Mouse (Mus musculus): ENCODE measurements around the gene Dhrs3. TPM values are rescaled to one million over a fixed set of nuclear protein-coding genes. Genes with fewer than 3 reads are reported as not detected.

Dhrs3 gene
- total RNA-seq, 1 experiment from 2014 or later = 38.4 TPM

DNA sequence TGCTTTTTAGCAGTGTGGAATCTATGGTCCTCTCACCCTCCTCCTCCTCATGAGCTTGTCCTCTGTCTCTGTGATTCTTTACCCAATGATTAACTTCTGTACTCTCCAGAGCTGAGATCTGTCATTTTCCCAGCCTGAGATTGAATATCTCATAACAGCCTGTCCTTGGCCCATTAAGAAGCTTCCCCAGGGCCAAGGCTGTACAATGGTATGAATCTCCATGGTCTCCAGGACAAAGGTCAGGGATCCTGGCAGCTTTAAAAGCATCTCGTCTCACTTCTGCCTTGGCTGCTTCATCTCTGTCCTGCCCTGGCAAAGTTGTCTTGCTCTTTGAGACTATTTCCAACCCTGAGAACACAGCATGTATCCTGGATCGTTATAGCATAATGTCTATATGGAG lies 65.1 kb downstream of the Dhrs3 start:
- no peak for ATAC-seq (ENCODE audit: extremely low read depth, insufficient number of reproducible peaks, low FRiP score, poor library complexity, severe bottlenecking)

DNA sequence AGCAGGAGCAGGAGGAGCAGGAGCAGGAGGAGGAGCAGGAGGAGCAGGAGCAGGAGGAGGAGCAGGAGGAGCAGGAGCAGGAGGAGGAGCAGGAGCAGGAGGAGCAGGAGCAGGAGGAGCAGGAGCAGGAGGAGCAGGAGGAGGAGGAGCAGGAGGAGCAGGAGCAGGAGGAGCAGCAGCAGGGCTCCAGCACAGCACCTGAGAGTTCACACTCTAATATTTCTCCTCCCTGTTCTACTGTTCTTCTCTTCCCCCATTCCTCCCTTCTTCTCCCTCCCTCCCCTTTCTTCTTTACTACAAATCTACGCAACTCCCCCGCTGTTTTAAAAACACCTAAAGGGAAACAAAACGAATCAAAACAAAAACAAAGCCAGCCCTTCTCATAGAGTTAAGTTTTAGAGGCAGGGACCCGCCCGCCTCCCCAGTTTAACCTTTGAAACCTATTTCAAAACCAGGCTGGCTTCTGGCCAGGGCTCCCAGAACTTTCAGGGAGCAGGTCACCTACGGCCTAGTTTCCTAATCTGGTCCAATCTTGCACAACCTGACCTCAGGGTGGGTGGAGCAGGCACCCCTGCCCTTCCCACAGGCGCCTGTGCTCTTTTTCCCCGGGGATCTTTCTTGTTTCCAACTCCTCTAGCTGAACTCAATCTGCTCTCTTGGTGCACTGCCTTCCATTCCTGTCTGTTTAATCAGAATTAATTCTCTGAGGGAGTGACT lies 67.7 kb downstream of the Dhrs3 start:
- no peak for ATAC-seq (ENCODE audit: extremely low read depth, insufficient number of reproducible peaks, low FRiP score, poor library complexity, severe bottlenecking)

DNA sequence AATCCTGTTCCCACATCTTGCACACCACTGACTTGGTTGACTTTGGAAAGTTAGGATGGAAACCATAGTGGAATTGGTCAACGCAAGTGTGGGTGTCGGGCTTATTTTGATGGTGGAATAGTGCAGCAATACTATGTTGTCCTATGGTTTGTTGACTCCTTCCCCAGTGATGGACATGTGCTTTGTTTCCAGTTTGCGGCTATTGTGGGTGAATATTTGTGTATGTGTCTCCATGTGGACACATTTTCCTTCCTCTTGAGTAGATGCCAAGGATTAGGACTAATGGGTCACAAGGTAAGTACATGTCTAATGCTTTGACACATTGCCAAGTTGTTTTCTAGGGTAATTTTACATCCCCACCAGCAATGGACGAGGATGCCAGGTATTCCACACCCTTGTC lies 68.6 kb downstream of the Dhrs3 start:
- no peak for ATAC-seq (ENCODE audit: extremely low read depth, insufficient number of reproducible peaks, low FRiP score, poor library complexity, severe bottlenecking)

DNA sequence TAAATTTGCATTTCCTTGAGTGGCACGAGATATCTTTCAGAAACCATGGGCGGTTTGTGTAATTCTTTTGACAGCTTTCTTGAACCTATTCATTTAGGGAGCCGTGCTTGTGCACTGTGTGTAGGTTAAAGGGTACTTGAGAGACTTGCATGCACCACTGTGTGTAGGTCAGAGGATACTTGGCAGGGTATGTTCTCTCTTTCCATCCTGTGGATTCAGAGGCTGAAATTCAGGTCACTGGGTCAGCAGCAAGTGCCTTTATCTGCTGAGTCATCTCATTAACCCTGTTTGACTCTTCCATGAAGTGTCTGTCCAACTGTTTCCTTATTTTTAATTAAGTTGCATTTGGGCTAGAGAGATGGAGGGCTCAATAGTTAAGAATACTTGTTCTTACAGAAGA lies 69.1 kb downstream of the Dhrs3 start:
- ATAC-seq (ENCODE audit: extremely low read depth, insufficient number of reproducible peaks, low FRiP score, poor library complexity, severe bottlenecking) = no peak

DNA sequence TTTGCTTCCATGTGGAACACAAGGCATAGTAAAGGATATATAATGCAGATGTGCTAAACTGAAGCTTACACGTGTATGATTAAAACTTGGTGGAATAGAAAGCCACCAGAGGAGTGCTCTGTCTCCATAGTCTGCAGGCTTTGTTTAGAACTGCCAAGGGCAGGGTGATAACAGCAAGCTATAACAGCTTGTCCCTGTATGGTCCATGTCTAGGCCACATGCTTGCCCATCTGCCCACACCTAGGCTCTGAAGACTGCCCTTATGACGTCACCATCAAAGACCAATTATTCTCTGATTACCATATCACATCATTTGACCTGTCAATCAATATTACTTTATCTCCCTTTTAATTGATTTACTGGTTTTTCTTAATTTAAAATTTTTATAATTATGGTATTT lies 72.6 kb downstream of the Dhrs3 start:
- ATAC-seq (ENCODE audit: extremely low read depth, insufficient number of reproducible peaks, low FRiP score, poor library complexity, severe bottlenecking) = no peak

DNA sequence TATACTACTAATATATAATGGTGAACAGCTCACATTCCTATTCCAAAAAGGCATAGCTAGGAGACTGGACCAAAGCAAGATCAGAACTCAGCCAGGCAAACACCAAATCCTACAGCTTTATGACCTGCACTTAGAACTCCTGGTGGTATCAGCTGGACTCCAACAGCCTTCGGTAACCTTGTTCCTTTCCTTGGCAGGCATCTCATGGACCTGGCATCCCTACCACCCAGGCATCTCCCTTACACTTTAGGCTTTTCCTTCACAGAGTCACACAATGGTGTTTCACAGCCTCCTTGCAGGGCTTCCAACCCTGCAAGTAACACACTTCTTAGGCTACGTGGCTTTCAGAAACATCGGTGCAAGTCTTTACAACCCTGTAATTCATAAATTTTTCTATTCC lies 75.7 kb downstream of the Dhrs3 start:
- ATAC-seq (ENCODE audit: extremely low read depth, insufficient number of reproducible peaks, low FRiP score, poor library complexity, severe bottlenecking) = no peak

DNA sequence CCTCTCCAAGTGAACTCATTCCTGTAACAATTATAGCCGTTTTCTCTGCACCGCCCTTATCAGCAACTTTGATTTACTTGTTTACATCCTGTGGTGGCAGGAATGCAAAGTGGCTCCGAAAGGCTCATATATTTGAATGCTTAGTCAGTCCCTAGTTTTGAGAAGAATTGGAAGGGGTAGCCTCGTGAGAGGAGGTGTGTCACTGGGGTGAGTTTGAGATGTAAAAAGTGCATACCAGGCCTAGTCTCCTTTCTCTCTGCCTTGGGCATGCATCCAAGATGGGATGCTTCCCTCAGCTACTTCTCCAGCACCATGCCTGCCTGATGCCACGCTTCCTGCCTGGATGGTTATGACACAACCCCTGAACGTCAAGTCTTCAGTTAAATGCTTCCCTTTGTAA lies 76.4 kb downstream of the Dhrs3 start:
- ATAC-seq (ENCODE audit: extremely low read depth, insufficient number of reproducible peaks, low FRiP score, poor library complexity, severe bottlenecking) = no peak

DNA sequence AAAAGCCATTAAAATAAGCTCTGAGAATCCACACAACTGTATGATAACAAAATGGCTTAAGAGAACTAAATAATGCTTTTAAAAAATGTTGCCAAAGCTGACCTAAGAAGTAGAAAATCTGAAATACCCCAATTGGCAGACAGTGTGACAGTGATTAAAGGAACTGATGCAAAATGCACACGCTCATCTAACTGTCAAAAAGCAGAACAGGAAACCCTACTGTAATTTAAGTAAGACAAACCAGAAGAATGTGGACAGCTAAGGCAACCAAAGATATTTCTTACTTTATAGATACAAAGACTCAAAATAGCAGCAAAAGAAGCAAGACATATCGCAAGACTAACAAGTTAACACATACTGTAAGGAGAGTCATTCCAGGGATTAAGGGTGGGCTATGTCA lies 78.4 kb downstream of the Dhrs3 start:
- ATAC-seq (ENCODE audit: extremely low read depth, insufficient number of reproducible peaks, low FRiP score, poor library complexity, severe bottlenecking) = peak; percentile 32; the same call in 1 of the 2 replicates

DNA sequence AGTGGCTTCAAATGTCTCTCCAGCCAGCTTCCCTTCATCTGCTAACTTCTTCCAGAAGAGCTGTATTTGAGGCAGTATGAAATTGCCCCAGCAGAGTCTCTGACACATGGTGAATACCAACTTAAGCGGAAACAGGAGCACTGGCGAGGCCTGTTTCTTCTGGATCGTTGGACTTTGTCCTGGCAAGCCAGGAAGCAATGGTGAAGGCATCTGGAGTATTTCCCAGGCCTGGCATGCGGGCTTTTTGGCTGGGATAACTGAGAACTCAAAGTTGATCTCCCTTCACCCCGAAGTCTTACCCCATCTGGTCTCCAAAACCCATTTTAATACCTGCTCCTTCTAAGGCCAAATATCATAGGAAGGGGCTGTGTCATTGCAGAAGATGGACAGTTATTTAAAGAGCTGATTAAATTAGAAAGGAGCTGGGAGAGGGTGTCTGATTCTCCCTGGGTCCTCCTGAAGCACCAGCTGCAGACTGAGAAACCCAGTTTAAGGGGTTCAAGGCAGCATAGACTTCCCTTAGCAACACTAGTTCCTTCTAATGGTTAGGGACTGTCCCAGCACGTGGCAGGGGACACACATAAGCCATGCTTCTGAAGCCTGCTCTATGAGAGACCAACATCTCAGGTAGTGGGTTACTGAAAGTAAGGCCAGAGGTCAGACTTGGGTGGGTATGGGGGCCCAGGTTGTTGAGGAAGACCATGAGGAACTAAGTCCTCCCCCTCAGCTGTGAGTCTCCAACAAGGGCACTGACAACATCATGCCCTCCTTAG lies 80.5 kb downstream of the Dhrs3 start:
- ATAC-seq (ENCODE audit: extremely low read depth, insufficient number of reproducible peaks, low FRiP score, poor library complexity, severe bottlenecking) = peak; percentile 29; the same call in 1 of the 2 replicates

DNA sequence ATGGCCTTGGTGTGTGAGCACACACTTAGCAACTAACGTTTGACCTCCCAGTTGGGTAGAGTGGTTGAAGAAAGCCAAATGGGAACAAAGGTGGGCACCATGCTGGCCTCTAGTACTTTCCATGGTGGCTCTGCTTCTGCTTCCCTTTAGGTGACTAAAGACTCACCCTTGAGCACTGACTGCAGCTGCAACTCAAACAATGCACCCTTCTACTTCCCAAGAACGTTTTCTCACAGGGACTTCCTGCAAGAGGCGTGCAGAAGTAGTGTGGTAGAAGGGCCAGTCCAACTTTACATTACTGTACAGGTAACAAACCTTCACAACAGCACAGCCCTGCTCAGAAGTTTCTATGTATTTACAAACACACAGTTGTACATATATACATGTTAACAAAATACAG lies 81.8 kb downstream of the Dhrs3 start:
- no peak for ATAC-seq (ENCODE audit: extremely low read depth, insufficient number of reproducible peaks, low FRiP score, poor library complexity, severe bottlenecking)

DNA sequence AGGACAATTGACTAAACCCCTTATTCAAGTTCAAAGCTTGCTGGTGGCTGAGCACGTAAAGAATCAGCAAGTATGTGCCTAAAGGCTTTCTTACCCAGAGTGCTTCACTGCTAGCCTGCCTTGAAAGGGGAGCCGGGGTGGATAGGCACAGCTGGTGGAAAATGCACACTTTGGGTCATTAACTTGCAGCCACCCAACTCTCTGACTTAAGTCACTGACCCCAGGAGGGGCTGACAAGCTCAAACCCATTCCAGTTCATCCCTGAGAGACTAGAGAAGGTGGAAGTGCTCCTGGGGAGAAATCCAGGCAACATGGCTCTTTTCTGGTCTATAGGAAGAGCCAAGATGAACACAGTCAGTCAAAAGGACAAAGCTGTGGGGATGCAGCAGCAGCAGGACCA lies 82.9 kb downstream of the Dhrs3 start:
- no peak for ATAC-seq (ENCODE audit: extremely low read depth, insufficient number of reproducible peaks, low FRiP score, poor library complexity, severe bottlenecking)

DNA sequence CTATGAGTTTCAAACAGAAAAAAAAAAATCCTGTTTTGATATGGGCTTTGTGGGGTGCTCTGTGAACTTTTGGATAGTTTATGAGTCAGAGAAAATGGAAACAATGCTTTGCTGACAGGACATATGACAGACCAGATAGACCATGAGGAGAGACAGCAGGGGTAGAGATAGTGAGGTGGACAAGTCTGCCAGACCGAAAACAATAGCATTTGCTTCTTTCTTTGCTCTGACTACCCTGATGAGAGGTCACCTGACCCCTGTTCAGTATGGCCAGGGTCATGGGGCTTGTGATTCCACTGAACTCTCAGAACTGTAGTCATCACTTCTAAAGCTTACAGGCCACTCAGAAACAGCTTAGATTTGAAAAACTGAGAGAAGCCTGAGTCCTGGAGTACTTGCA lies 84.4 kb downstream of the Dhrs3 start:
- no peak for ATAC-seq (ENCODE audit: extremely low read depth, insufficient number of reproducible peaks, low FRiP score, poor library complexity, severe bottlenecking)

Other genes with a start within 250 kb of the Dhrs3 start
- gene Gm436, start 206.5 kb upstream of the Dhrs3 start, total RNA-seq (2017) = not detected in 2 replicates
- gene Gm13178, start 171.4 kb upstream of the Dhrs3 start, total RNA-seq (2017) = not detected in 2 replicates
- gene Gm438, start 106.2 kb upstream of the Dhrs3 start, total RNA-seq (2017) = not detected in 2 replicates